Mouse (Mus musculus) small intestine, adult 10 weeks (tissue): ENCODE results near the gene Nhlrc2. TPM values are rescaled to one million over a fixed set of nuclear protein-coding genes. Genes with fewer than 3 reads are reported as not detected.

ENCODE experiments used
- polyA plus RNA-seq: library from polyadenylated mRNA; stranded (reverse); fragments of 350-450 nt; fragmentation: Illumina TruSeq; extraction: RNeasy Lipid Tissue Mini Kit (QIAGEN cat#74804); gene quantifications from one replicate; pipeline ENCODE4 v1.2.3, GENCODE M21; 2014; ENCODE audit warnings: low replicate concordance

Gene Nhlrc2
- polyA plus RNA-seq: 20.3 TPM

GRCm38 (mm10) chr19:56548230-56549032, at the start of gene Nhlrc2:
Gene Nhlrc2 (plus strand): TSS chr19:56548261.

GRCm38 (mm10) chr19:56547456-56548229, 418 bp upstream of the Nhlrc2 start, which contains the start of gene Dclre1a:
Gene Dclre1a (minus strand): TSS chr19:56548222.

Other genes with a start within 250 kb of the Nhlrc2 start
- gene Nrap, start 158.2 kb upstream of the Nhlrc2 start, polyA plus RNA-seq: not detected
- gene Casp7, start 151.1 kb upstream of the Nhlrc2 start, polyA plus RNA-seq: 266 TPM
- 0.41 TPM for gene Plekhs1, start 86.6 kb upstream of the Nhlrc2 start, polyA plus RNA-seq
- gene Dclre1a, start within 50 bp of the Nhlrc2 start, polyA plus RNA-seq: 41.2 TPM
- gene Adrb1, start 173.9 kb downstream of the Nhlrc2 start, polyA plus RNA-seq: 0.78 TPM